Mouse (Mus musculus) megakaryocyte, embryonic 14.5 days (primary cell): ENCODE measurements around the gene Eml3.

Source experiments
- FLI1 ChIP-seq: IDR thresholded peaks from 2 replicates; pipeline ENCODE4 v1.6.1; 2012; ENCODE audit warnings: low read length, inconsistent platforms, mixed read lengths
- GATA1 ChIP-seq: IDR thresholded peaks from 3 replicates; pipeline ENCODE4 v1.6.1; 2012; ENCODE audit warnings: mixed read lengths, low read length, inconsistent platforms, borderline replicate concordance

GRCm38 (mm10) chr19:8892829-8893766 lies 36.3 kb upstream of the Eml3 start, which contains the start of gene Ints5:
- no peak for TF ChIP-seq FLI1
- no peak for TF ChIP-seq GATA1
